Mouse (Mus musculus) c-Kit-positive CD71-positive TER-119-positive erythroid progenitor cells, embryonic 14.5 days (primary cell): ENCODE measurements around the gene Cyp20a1.

ENCODE experiments used
- DNase-seq: peaks from one replicate; pipeline ENCODE4 v3.0.0-alpha.2; 2013; ENCODE audit warnings: low spot score

Cyp20a1 gene

GRCm38 (mm10) chr1:60342808-60343629 lies at the start of gene Cyp20a1:
Cyp20a1 (plus strand) TSS chr1:60343323.
- peak; percentile 75 for DNase-seq

DNA sequence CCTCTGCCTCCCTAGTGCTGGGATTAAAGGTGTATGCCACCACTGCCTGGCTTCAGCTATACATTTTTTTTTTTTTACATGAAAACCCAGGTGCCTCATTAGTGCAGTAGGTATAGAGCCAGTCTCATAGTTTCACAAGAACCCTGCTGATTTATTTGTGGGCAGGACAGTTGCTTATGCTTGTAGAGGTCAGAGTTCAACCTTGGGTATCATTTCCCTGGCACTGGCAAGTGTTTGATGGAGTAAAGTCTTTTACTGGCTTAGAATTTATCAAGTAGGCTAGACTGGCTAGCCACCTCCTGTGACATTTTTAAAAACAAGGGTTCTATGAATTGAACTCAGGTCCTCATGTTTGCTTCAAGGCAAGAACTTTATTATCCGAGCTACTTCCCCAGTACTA lies 49.2 kb upstream of the Cyp20a1 start:
- no peak for DNase-seq

GRCm38 (mm10) chr1:60343630-60344455 lies 720 bp downstream of the Cyp20a1 start:
- peak; percentile 23 for DNase-seq

GRCm38 (mm10) chr1:60344670-60345069 lies 1.5 kb downstream of the Cyp20a1 start:
- peak; percentile 38 for DNase-seq

- no peak for DNase-seq
These were observed 2.6 kb downstream of the Cyp20a1 start for GRCm38 (mm10) chr1:60345712-60346111.

DNA sequence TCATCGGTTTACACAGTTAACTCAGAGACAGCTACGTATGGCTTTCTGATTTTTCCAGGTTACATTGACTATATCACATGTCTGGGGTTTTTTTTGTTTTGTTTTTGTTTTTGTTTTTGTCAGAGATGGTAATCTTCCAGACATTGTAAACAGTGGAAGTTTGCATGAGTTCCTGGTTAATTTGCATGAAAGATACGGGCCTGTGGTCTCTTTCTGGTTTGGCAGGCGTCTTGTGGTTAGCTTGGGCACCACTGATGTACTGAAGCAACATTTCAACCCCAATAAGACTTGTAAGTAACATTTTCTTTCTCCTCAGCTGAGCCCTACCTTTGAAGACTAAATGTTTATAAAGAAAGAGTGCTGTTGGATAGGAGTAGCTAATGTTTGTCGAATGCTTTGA lies 9.7 kb downstream of the Cyp20a1 start:
- DNase-seq: no peak

GRCm38 (mm10) chr1:60361626-60362025 lies 18.5 kb downstream of the Cyp20a1 start:
- no peak for DNase-seq

DNA sequence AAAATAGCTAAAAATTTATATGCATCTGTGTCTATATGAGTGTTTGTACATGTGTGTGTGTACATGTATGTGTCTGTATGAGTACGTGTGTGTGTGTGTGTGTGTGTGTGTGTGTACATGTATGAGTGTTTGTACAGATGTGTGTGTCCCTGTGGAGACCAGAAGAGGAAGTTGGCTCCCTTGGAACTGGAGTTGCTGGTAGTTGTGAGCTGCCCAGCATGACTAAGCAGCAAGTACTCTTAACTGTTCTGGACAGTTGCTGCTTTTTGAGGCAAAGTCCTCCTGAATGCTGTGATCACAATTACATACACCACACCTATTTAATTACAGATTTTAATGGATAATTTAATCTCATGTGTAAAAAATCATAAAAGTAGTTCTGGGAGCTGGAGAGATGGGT lies 33.4 kb downstream of the Cyp20a1 start:
- no peak for DNase-seq

DNA sequence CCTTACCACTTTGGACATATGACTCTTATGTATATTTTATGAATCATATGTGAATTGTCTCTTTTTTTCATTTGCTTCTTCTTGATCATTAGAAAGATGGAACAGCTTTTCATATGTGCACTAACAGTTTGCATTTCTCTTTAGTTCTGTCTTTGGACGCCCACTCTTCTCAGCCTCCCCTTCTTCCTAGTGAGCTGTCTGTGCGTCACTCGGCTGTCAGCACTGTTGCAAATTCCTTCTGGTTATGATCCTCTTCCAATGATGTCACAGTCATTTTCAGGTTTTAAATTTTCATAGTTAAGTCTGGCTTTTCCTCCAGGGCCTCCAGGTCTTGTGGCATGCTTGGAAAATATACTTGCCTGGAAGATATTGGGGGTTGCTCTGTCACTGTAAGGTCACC lies 38.8 kb downstream of the Cyp20a1 start:
- DNase-seq: no peak

DNA sequence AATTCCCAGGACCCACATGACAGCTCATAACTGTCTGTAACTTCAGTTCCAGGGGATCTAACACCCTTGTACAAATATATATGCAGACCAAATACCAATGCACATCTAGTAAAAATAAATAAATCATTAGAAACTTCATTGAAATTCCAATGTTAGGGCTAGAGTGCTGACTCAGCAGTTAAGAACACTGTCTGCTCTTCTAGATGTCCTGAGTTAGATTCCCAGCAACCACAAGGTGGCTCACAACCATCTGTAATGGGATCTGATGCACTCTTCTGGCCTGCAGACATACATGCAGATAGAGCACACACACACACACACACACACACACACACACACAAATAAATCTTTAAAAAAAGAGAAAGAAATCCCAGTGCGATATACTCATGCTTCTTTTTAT lies 61.7 kb downstream of the Cyp20a1 start:
- no peak for DNase-seq

DNA sequence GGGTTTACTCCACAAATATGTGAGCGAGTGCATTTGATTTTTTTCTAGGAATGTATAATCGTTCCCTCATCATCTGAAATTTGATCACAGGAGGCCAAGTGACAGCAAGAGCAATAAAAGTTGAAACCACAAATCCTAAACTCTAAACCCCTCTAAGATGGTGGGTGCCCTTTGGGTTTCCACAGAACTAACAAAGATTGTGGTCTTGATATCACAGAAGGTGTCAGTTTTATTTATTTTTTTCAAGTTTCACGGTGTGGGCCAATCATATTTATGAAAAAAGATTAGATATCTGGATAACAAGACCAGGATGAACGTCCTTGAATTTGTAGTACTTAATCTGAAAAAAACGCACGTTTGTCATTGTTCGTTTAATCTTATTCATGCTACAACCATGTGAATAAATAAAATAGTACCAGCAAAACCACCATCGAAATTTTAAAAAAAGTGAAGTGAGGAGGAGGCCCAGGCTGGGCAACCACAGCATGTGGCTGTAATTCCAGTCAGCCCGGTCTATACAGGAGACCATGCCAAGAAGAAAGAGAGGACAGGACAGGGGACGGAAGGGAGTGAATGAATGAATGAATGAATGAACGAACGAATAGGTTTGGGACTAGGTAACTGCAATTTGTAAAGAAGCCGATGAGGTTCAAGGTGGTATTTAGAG lies 65.5 kb downstream of the Cyp20a1 start:
- no peak for DNase-seq

- DNase-seq: peak; percentile 67
These were observed 66.2 kb downstream of the Cyp20a1 start, which contains the start of gene Abi2 for GRCm38 (mm10) chr1:60409168-60409828. Abi2 (plus strand) TSS chr1:60409619.

DNA sequence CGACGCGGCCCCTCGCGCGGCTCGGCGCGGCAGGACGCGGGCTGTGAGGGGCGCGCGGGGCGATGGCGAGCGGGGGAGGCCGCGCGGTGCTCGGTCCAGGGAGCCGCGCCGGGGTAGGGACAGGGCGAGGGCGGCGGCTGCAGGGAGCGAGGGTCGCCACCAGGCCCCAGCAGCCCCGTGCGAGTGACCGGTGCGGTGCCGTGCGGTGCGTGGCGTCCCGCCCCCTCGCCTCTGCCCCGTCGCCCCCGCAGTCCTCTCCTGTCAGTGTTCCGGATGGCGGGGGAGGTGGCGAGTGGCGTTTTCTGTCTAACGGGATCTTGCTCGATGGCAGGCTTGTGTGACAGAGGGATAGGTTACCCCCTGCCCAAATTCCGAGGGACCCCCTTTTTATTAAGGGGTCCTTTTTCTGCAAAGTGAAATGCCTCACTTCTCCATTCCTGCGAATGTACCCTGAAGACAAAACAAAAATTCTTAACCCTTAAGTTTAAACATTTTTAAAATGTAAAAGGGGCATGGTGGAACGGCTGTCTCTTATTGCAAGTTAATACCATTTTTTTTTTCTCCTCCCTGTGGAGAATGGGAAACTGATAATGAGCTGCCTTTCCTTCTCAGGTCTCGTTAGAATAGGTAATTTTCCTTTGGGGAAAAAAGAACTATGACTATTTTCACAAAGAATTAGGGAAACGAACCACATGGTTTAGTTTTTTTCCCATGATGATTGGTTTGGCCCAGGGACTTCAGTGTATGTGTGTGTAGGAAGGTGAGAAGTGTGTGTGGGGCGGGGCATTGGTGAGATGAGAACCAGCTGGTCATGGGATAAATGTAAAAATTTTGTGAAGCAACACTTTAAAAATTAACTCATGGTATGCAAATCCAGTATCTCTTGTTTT lies 67.0 kb downstream of the Cyp20a1 start:
- peak; percentile 29 for DNase-seq

DNA sequence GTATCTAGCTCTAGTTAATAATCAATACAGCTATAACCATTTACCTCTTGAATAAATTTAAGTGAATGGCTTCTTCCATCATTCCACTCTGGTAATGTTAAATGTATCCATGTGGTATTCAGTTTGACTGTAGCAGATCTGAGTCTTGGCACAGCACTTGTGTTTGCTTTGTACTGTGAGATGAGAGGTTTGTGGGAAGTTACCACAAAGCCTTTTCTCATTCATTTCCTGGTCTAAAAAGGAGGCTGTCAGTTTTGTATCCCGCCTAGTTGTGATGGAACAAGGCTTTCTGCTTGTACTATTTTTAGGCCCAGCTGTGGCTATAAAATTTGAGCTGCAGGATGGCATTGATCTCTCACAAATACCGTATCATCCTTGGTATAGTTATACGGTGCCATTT lies 73.6 kb downstream of the Cyp20a1 start:
- no peak for DNase-seq

GRCm38 (mm10) chr1:60423882-60424281 lies 80.8 kb downstream of the Cyp20a1 start:
- DNase-seq: no peak

DNA sequence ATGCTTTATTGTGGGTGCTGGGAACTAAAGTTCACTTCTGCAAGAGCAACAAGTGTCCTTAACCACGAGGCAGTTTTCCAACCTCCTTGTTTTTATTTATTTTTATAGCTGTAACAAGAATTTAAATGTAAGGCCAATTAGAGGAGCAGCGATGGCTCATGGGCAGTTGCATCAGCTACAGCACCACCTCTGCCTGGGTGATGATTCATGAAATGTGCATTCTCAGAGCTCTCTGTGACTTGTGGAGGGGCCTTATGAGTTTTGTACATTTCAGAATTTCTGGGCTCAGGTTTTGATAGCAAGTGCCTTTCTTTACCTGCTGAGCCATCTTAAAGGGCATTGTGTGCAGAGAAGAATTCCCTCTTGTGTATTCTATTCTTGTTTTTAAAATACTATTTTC lies 85.2 kb downstream of the Cyp20a1 start:
- no peak for DNase-seq

DNA sequence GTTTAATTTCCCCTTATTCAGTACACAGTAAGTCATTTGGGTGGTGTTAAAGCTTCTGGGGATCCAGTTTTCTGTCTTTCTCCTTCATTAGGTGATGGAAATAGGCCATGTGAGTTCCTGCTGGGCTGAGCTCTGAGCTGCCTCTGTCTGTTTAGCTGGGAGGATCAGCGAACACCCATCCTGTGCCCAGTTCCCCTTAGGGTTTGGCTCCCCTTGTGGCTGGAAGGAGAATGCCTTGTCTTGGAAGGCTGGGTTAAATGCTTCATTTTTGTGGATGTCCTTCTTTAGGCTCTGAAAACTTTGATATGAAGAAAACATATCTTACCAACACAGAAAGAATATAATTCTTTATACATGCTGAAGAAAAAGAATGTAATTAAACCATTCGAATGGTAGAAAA lies 85.8 kb downstream of the Cyp20a1 start:
- peak; percentile 30 for DNase-seq

- no peak for DNase-seq
These were observed 88.4 kb downstream of the Cyp20a1 start for GRCm38 (mm10) chr1:60431531-60431930.

DNA sequence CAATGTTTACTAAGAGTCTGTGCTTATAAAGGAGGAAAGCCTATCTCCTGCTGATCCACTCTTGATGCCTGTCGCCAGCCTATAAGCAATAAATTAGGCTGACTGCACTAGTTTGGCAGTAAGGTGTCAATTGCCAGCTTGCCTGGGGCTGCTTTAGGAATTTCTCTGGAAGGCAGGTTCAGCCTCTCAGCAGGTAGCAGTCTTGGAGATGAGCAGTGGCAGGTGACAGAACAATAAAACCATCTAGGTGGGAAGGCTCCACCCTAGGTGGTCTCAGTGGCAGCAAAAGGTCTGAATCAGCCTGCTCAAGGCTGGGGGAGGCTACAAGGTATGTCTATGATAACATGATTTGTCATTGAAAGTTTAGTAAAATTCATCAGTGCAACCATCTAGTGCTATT lies 89.4 kb downstream of the Cyp20a1 start:
- no peak for DNase-seq
